Mouse (Mus musculus) forebrain, postnatal 0 days (tissue): ENCODE data around the gene Stn1. TPM values are rescaled to one million over a fixed set of nuclear protein-coding genes. Genes with fewer than 3 reads are reported as not detected.
"Not testable (repeated sequence)": the region's sequence is repeated elsewhere in the genome, so short reads cannot be mapped to it uniquely, and the experiment has no call there.

Experiments
- ATAC-seq: fragments of 200-750 bp; cut with Nextera tagmentation; 2 replicates; pipeline ENCODE4 v1.8.0; 2017; ENCODE audit warnings: mild to moderate bottlenecking, moderate library complexity
- DNase-seq: peaks from one replicate; pipeline ENCODE4 v3.0.0-alpha.2; 2015
- H3K27ac ChIP-seq: fragments of 300-500 bp; sonication (generic); 2 replicates; pipeline ENCODE4 v1.5.1; 2014; ENCODE audit warnings: low read depth, mild to moderate bottlenecking, antibody characterized with exemption, low read length, moderate library complexity, mixed read lengths
- H3K27me3 ChIP-seq: fragments of 300-500 bp; sonication (generic); 2 replicates; pipeline ENCODE4 v1.6.1; 2014; ENCODE audit warnings: mild to moderate bottlenecking, low read length, mixed read lengths; ENCODE audit not compliant: insufficient read depth
- H3K36me3 ChIP-seq: fragments of 300-500 bp; sonication (generic); 2 replicates; pipeline ENCODE4 v1.6.1; 2014; ENCODE audit warnings: mild to moderate bottlenecking, moderate library complexity; ENCODE audit not compliant: insufficient read depth
- H3K4me1 ChIP-seq: fragments of 300-500 bp; sonication (generic); 2 replicates; pipeline ENCODE4 v1.6.1; 2014; ENCODE audit warnings: antibody characterized with exemption; ENCODE audit not compliant: insufficient read depth
- H3K4me2 ChIP-seq: fragments of 300-500 bp; sonication (generic); 2 replicates; pipeline ENCODE4 v1.6.1; 2014; ENCODE audit warnings: low read depth, mild to moderate bottlenecking, moderate library complexity
- H3K4me3 ChIP-seq: fragments of 300-500 bp; sonication (generic); 2 replicates; pipeline ENCODE4 v1.5.1; 2014; ENCODE audit warnings: low read depth, low read length, mixed read lengths
- H3K9ac ChIP-seq: fragments of 300-500 bp; sonication (generic); 2 replicates; pipeline ENCODE4 v1.6.1; 2014; ENCODE audit warnings: mild to moderate bottlenecking
- H3K9me3 ChIP-seq: fragments of 300-500 bp; sonication (generic); 2 replicates; pipeline ENCODE4 v1.6.1; 2016; ENCODE audit warnings: low read length
- CTCF ChIP-seq: sonication (generic); IDR thresholded peaks from 2 replicates; pipeline ENCODE4 v1.5.1; 2016; ENCODE audit warnings: antibody characterized with exemption, control low read depth, low read depth
- WGBS: fragments of 180-500 bp; shearing (Covaris S2); extraction: QIAGEN DNeasy Blood & Tissue Kit; methylation state at CpG from one replicate; pipeline ENCODE4 v1.1.7; 2014; 5-methylcytosine and 5-hydroxymethylcytosine counted together
- polyA plus RNA-seq: library from polyadenylated mRNA; unstranded; fragments of >200 nt; fragmentation: Nextera tagmentation; extraction: Ambion mirVana; gene quantifications from 2 replicates; pipeline ENCODE4 v1.2.1, GENCODE M21; 2015
- total RNA-seq: library from RNA; depleted of rRNA; stranded (reverse); fragments of >200 nt; gene quantifications from 2 replicates; pipeline ENCODE4 v1.2.3, GENCODE M21; 2014

Stn1 gene
- total and polyA plus RNA-seq, 2 experiments from 2014 or later = 19.6 to 20.9 TPM

- H3K4me3 ChIP-seq = no peak overlapping the region
- no peak overlapping the region for H3K4me2 ChIP-seq
- H3K36me3 ChIP-seq = no peaks in the 10 kb centered on the region
- no peak for ATAC-seq
- H3K9ac ChIP-seq = no peak overlapping the region
- TF ChIP-seq CTCF = no peak
- H3K4me1 ChIP-seq = no peaks in the 10 kb centered on the region
- WGBS = 89% methylated on average over 3 of the region's 3 CpGs
- no peaks in the 10 kb centered on the region for H3K9me3 ChIP-seq
- no peaks in the 10 kb centered on the region for H3K27me3 ChIP-seq
- DNase-seq = no peak
- no peak overlapping the region for H3K27ac ChIP-seq
Measured at GRCm38 (mm10) chr19:47573718-47574117, 36.4 kb upstream of the Stn1 start.

- not testable (repeated sequence) for DNase-seq, H3K4me1 ChIP-seq, H3K9ac ChIP-seq, ATAC-seq, H3K4me2 ChIP-seq, H3K36me3 ChIP-seq, H3K4me3 ChIP-seq, H3K27me3 ChIP-seq, H3K27ac ChIP-seq, H3K9me3 ChIP-seq
- WGBS = 68% methylated on average over 4 of the region's 4 CpGs
Measured at GRCm38 (mm10) chr19:47571981-47572380, 34.7 kb upstream of the Stn1 start.

- H3K36me3 ChIP-seq = no peaks in the 10 kb centered on the region
- TF ChIP-seq CTCF = no peak
- WGBS = 94% methylated on average over 5 of the region's 5 CpGs
- 0 out of 2 replicates have a peak, but pooled peaks cover 4% of the 10 kb centered on the region for H3K27me3 ChIP-seq
- ATAC-seq (no peak), DNase-seq (no peak)
- no peak overlapping the region for H3K4me2 ChIP-seq
- no peaks in the 10 kb centered on the region for H3K4me1 ChIP-seq
- H3K9me3 ChIP-seq = no peaks in the 10 kb centered on the region
- H3K27ac ChIP-seq = no peak overlapping the region
- H3K9ac ChIP-seq = no peak overlapping the region
- no peak overlapping the region for H3K4me3 ChIP-seq
Measured at GRCm38 (mm10) chr19:47570042-47570441, 32.7 kb upstream of the Stn1 start.

GRCm38 (mm10) chr19:47565994-47566393, 28.7 kb upstream of the Stn1 start:
- ATAC-seq (no peak), DNase-seq (no peak)
- no peak for TF ChIP-seq CTCF
- Histone ChIP-seq H3K27me3 (0 out of 2 replicates have a peak, but pooled peaks cover 4% of the 10 kb centered on the region), H3K9me3 (no peaks in the 10 kb centered on the region), H3K36me3 (no peaks in the 10 kb centered on the region), H3K4me3 (no peak overlapping the region), H3K27ac (no peak overlapping the region), H3K4me1 (no peaks in the 10 kb centered on the region), H3K4me2 (no peak overlapping the region), H3K9ac (no peak overlapping the region)
- 81% methylated on average over 8 of the region's 8 CpGs for WGBS

- H3K36me3 ChIP-seq = no peaks in the 10 kb centered on the region
- no peak for ATAC-seq
- H3K27ac ChIP-seq = no peak overlapping the region
- no peaks in the 10 kb centered on the region for H3K9me3 ChIP-seq
- DNase-seq = no peak
- H3K9ac ChIP-seq = no peak overlapping the region
- TF ChIP-seq CTCF = no peak
- 25% methylated on average over 17 of the region's 17 CpGs for WGBS
- H3K4me1 ChIP-seq = no peaks in the 10 kb centered on the region
- no peak overlapping the region for H3K4me3 ChIP-seq
- H3K4me2 ChIP-seq = no peak overlapping the region
- H3K27me3 ChIP-seq = 0 out of 2 replicates have a peak, but pooled peaks cover 4% of the 10 kb centered on the region
Measured at GRCm38 (mm10) chr19:47565031-47565654, 27.8 kb upstream of the Stn1 start.

GRCm38 (mm10) chr19:47563715-47564114, 26.4 kb upstream of the Stn1 start:
- 86% methylated on average over 13 of the region's 13 CpGs for WGBS

GRCm38 (mm10) chr19:47561996-47562441, 24.7 kb upstream of the Stn1 start:
- H3K9ac ChIP-seq = no peak overlapping the region
- no peaks in the 10 kb centered on the region for H3K36me3 ChIP-seq
- ATAC-seq (no peak), DNase-seq (no peak)
- no peak overlapping the region for H3K27ac ChIP-seq
- no peaks in the 10 kb centered on the region for H3K9me3 ChIP-seq
- no peaks in the 10 kb centered on the region for H3K4me1 ChIP-seq
- TF ChIP-seq CTCF = no peak
- 0 out of 2 replicates have a peak, but pooled peaks cover 4% of the 10 kb centered on the region for H3K27me3 ChIP-seq
- no peak overlapping the region for H3K4me2 ChIP-seq
- H3K4me3 ChIP-seq = no peak overlapping the region
- WGBS = 69% methylated on average over 5 of the region's 5 CpGs

More at GRCm38 (mm10) chr19:47563715-47564114, 26.4 kb upstream of the Stn1 start:
- Histone ChIP-seq H3K27ac (no peak overlapping the region), H3K9me3 (no peaks in the 10 kb centered on the region), H3K27me3 (0 out of 2 replicates have a peak, but pooled peaks cover 4% of the 10 kb centered on the region), H3K9ac (no peak overlapping the region), H3K4me3 (no peak overlapping the region), H3K36me3 (no peaks in the 10 kb centered on the region), H3K4me1 (no peaks in the 10 kb centered on the region), H3K4me2 (no peak overlapping the region)
- no peak for DNase-seq
- no peak for ATAC-seq
- TF ChIP-seq CTCF = no peak
